Mouse (Mus musculus): ENCODE results near the gene Macrod2.

The Macrod2 gene

GRCm38 (mm10) chr2:140395179-140395578 lies at the start of gene Macrod2:
Gene Macrod2 (plus strand): TSS chr2:140395309.
- peak; percentile 98 for DNase-seq (ENCODE audit: low spot score)

- no peak for DNase-seq (ENCODE audit: low spot score)
Observed at GRCm38 (mm10) chr2:140359905-140360304, 35.2 kb upstream of the Macrod2 start.

GRCm38 (mm10) chr2:140364804-140365203 lies 30.3 kb upstream of the Macrod2 start:
- DNase-seq (ENCODE audit: low spot score) = no peak

- DNase-seq (ENCODE audit: low spot score) = no peak
Observed at GRCm38 (mm10) chr2:140389525-140389924, 5.6 kb upstream of the Macrod2 start, which contains the start of gene Sel1l2. Gene Sel1l2 (minus strand): TSS chr2:140389706.

- DNase-seq (ENCODE audit: low spot score) = peak; percentile 34
Observed at GRCm38 (mm10) chr2:140395744-140396231, 679 bp downstream of the Macrod2 start.

- DNase-seq (ENCODE audit: low spot score) = no peak
Observed at GRCm38 (mm10) chr2:140425844-140426243, 30.7 kb downstream of the Macrod2 start.

GRCm38 (mm10) chr2:140427283-140427682 lies 32.2 kb downstream of the Macrod2 start:
- DNase-seq (ENCODE audit: low spot score) = peak; percentile 57

DNA sequence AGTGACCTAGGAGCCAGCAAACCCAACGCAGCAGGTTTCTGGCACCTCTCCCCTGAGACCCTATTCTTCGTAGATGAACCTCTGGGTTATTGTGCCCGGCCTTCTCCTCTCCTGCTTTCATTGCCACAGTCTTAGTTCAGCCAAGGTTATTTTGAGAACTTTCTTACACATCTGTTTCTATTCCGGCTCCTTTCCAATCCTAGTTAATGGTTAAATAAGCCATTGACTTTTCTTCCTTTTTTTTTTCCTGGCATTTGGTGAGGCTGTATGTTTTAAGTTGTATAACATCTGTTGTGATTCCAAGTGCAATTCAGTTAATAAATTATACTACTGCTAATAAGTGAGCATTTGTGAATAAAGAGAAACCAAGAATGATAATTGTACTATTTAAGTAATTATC lies 44.0 kb downstream of the Macrod2 start:
- DNase-seq (ENCODE audit: low spot score) = no peak

GRCm38 (mm10) chr2:140448636-140449035 lies 53.5 kb downstream of the Macrod2 start:
- DNase-seq (ENCODE audit: low spot score) = no peak

- DNase-seq (ENCODE audit: low spot score) = no peak
Observed at GRCm38 (mm10) chr2:140475770-140476169, 80.7 kb downstream of the Macrod2 start.

- no peak for DNase-seq (ENCODE audit: low spot score)
Observed at GRCm38 (mm10) chr2:140476891-140477290, 81.8 kb downstream of the Macrod2 start.

DNA sequence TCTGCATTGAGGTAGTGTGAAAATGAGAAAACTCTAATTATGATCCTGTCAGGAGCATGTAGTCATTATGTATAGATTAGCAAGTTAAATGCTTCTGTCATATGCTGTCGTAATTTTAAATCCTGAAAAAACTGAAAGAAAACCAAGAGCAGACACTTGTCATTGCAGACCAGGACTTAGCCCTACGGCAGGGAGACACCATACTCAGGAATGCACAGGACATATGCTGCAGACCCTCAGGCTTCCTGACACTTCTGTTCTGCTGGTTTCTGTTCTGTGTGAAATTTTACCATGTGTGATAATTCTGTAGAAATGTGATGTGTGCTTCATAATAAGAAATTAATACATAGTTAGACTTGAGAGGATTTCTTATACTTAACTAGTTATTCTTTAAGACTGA lies 87.5 kb downstream of the Macrod2 start:
- no peak for DNase-seq (ENCODE audit: low spot score)

- no peak for DNase-seq (ENCODE audit: low spot score)
Observed at GRCm38 (mm10) chr2:140497688-140498087, 102.6 kb downstream of the Macrod2 start.

- peak; percentile 61 for DNase-seq (ENCODE audit: low spot score)
Observed at GRCm38 (mm10) chr2:140500951-140501350, 105.8 kb downstream of the Macrod2 start.

DNA sequence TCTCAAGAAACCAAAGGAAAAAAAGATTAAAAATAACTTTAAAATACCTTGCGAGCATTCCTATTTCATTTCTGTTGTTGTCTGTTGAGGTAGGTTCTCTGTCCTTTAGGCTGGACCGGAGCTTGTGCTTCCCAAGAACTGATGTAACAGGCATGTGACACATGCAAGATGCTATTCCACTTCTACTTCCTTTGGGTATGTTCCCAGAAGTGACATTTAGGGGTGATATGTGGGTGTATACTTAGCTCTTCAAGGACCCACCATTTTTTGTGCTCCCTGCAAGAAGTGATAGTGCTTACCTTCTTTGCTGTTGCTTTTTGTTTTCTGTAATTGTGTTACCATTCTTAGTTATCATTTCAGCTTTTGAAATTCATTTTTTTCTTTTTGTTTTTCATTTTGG lies 126.4 kb downstream of the Macrod2 start:
- DNase-seq (ENCODE audit: low spot score) = no peak

GRCm38 (mm10) chr2:140530214-140530613 lies 135.1 kb downstream of the Macrod2 start:
- no peak for DNase-seq (ENCODE audit: low spot score)

DNA sequence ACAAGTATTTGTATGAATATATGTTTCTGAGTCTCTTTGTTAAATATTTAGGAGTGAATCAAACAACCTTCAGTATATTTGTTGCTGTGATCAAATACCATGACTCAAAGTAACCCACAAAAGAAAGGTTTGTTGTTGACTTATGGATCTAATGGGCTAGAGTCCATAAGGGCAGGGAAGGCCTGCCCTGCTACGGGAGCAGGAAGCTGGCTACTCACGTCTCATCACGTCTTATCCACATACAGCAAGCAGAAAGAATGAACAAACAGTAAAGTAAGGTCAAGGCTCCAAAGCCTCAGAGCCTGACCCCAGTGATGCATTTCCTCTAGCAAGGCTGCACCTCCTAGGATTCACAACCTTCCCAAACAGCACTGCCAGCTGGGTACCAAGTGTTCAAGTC lies 136.9 kb downstream of the Macrod2 start:
- no peak for DNase-seq (ENCODE audit: low spot score)

- DNase-seq (ENCODE audit: low spot score) = no peak
Observed at GRCm38 (mm10) chr2:140532859-140533519, 137.9 kb downstream of the Macrod2 start.

DNA sequence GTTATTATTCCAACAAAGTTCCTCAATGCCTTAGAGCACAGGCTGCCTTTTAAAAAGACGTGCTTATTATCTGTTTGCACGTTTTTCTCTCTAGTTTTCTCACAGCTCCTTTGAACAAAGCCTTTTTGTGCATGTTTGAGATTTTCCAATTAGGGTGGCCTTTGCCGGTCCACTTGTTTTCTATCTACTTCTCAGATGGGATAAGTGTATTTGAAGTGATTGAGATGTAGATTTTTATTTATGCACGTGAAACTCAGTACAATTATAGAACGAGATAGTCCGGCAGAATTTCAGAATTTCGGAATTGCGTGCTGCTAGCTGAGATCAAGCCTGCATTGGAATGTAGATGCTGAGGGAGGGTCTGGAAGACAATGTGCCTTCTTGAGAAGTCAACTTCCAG lies 138.5 kb downstream of the Macrod2 start:
- DNase-seq (ENCODE audit: low spot score) = no peak

- DNase-seq (ENCODE audit: low spot score) = no peak
Observed at GRCm38 (mm10) chr2:140534583-140534982, 139.5 kb downstream of the Macrod2 start.

GRCm38 (mm10) chr2:140535832-140536571 lies 140.9 kb downstream of the Macrod2 start:
- DNase-seq (ENCODE audit: low spot score) = no peak

- DNase-seq (ENCODE audit: low spot score) = no peak
Observed at GRCm38 (mm10) chr2:140549286-140549685, 154.2 kb downstream of the Macrod2 start.

DNA sequence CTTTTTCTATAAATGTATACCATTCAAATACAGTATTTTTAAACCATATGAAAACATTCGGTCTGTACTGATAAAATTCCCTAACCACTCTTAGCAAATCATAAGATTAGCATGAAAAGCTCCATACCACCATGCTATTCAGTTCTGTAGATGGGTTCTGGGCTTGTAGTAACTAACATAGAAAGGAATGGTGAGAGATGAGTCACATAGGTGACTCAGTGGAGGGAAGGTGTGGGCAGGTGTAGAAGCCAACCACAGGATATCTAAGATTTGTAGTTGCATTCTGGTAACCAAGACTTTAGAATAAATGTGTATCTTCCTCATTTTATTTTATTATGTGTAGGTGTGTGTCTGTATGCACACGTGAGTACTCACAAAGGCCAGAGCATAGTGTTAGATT lies 166.3 kb downstream of the Macrod2 start:
- no peak for DNase-seq (ENCODE audit: low spot score)
